Mouse (Mus musculus) limb, embryonic 15.5 days (tissue): ENCODE data around the gene Olfr221. TPM values are rescaled to one million over a fixed set of nuclear protein-coding genes. Genes with fewer than 3 reads are reported as not detected.
A peak's percentile ranks its signal among the peaks of the same experiment; 100 is the strongest.

Experiments used
- ATAC-seq: fragments of 200-750 bp; cut with Nextera tagmentation; 2 replicates; pipeline ENCODE4 v1.8.0; 2017; ENCODE audit warnings: low read depth, moderate TSS enrichment; ENCODE audit not compliant: insufficient number of reproducible peaks, low FRiP score, low TSS enrichment
- H3K27ac ChIP-seq: fragments of 300-500 bp; sonication (generic); 2 replicates; pipeline ENCODE4 v1.5.1; 2015; ENCODE audit warnings: moderate library complexity, mild to moderate bottlenecking, inconsistent platforms
- H3K27me3 ChIP-seq: fragments of 300-500 bp; sonication (generic); 2 replicates; pipeline ENCODE4 v1.6.1; 2015; ENCODE audit warnings: inconsistent platforms
- H3K36me3 ChIP-seq: fragments of 300-500 bp; sonication (generic); 2 replicates; pipeline ENCODE4 v1.6.1; 2015; ENCODE audit warnings: inconsistent platforms
- H3K4me1 ChIP-seq: fragments of 300-500 bp; sonication (generic); 2 replicates; pipeline ENCODE4 v1.6.1; 2015; ENCODE audit warnings: inconsistent platforms
- H3K4me2 ChIP-seq: fragments of 300-500 bp; sonication (generic); 2 replicates; pipeline ENCODE4 v1.6.1; 2015; ENCODE audit warnings: mild to moderate bottlenecking, inconsistent platforms
- H3K4me3 ChIP-seq: fragments of 300-500 bp; sonication (generic); 2 replicates; pipeline ENCODE4 v1.5.1; 2015; ENCODE audit warnings: mild to moderate bottlenecking, inconsistent platforms
- H3K9ac ChIP-seq: fragments of 300-500 bp; sonication (generic); 2 replicates; pipeline ENCODE4 v1.6.1; 2015; ENCODE audit warnings: inconsistent platforms
- H3K9me3 ChIP-seq: fragments of 300-500 bp; sonication (generic); 2 replicates; pipeline ENCODE4 v1.6.1; 2016; ENCODE audit warnings: inconsistent platforms
- WGBS: fragments of 180-500 bp; shearing (Covaris S2); methylation state at CpG from one replicate; pipeline ENCODE4 v1.1.7; 2015; 5-methylcytosine and 5-hydroxymethylcytosine counted together
- polyA plus RNA-seq: library from polyadenylated mRNA; unstranded; fragments of >200 nt; fragmentation: Nextera tagmentation; extraction: Ambion mirVana; gene quantifications from 2 replicates; pipeline ENCODE4 v1.2.1, GENCODE M21; 2015

The Olfr221 gene
- polyA plus RNA-seq, 1 experiment from 2014 or later = not detected

DNA sequence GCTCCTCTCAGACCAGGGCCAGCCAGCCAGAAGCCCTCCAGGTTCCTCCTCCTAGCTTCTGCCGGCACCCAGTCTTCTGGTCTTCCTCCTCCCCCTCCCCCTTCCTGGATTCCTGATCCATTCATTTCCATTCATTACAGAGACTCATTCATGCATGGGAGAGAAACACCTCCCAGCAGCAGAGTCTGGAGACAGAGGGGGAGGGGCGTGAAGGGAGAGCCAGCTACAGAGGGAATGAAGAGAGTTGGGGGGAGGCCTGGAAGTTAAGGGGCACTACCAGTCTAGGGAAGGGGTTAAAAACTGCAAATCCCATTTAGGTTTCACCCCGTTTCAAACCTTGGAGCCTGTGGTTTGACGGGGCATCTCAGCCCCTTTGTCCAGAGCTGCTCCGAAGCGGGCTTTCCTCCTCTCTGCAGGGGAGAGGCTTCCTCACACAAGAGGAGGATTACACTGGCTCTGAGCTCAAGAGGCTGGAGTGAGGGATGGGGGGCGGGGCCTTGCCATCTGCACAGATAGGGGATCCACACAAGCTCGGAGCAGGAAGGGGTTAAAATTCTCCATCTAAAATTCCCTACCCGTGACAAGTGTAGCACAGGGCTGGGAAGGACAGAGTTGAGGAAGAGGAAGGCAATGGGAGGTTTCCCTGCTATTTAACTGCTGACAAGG, 31.7 kb downstream of the Olfr221 start:
- H3K27ac ChIP-seq = peak overlapping the region; percentile 33; the same call in 1 of the 2 replicates
- no peak for ATAC-seq
- H3K9ac ChIP-seq = no peak overlapping the region
- 14% methylated on average over 9 of the region's 9 CpGs for WGBS
- no peaks in the 10 kb centered on the region for H3K27me3 ChIP-seq
- no peaks in the 10 kb centered on the region for H3K9me3 ChIP-seq
- no peak overlapping the region for H3K4me3 ChIP-seq
- H3K4me2 ChIP-seq = peak overlapping the region; percentile 17
- peaks cover 32% of the 10 kb centered on the region for H3K36me3 ChIP-seq
- peaks cover 36% of the 10 kb centered on the region for H3K4me1 ChIP-seq

DNA sequence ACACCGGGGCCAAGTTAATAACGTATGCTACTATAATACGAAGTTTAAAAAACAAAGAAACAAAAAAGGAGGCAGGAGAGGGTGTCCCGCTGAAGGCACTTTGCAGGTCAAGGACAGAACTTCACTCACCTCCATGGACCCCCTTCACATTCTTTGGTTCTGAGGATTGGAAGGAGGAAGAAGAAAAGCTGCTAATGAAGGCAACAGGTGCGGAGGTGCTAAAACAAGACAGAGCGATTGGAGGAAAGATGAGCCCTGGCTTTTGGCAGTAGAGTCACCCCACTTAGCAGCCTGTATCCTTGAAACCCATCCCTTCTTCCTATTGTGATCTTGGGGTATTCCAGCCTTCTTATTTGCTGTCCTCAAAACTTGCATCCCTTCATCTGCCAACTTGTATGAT, 32.4 kb downstream of the Olfr221 start:
- Histone ChIP-seq H3K27ac (no peak overlapping the region), H3K9ac (no peak overlapping the region), H3K4me2 (no peak overlapping the region), H3K9me3 (no peaks in the 10 kb centered on the region), H3K4me3 (no peak overlapping the region), H3K27me3 (no peaks in the 10 kb centered on the region), H3K36me3 (peaks cover 40% of the 10 kb centered on the region), H3K4me1 (peaks cover 30% of the 10 kb centered on the region)
- WGBS = 69% methylated on average over 6 of the region's 6 CpGs
- no peak for ATAC-seq

DNA sequence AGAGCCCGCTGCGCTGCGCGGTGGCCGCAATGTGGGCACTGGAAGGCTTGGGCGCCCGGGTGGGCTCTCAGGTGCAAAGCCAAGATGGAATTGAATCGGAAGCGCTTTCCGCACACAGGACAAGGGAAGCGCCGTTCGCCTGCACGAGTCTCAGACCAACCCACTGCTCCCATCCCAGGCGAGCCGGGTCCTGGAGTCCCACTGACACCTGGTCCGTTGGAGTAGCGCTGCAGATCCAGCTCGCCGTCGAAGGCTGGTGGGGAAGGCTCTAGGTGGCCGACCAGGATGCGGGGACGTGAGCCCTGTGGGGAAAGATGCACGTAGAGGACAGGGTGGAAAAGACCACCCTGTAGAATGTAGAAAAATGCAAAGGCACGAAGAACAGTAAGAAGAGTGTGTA, 32.9 kb downstream of the Olfr221 start:
- Histone ChIP-seq H3K4me2 (peak overlapping the region; percentile 30), H3K36me3 (peaks cover 44% of the 10 kb centered on the region), H3K27me3 (no peaks in the 10 kb centered on the region), H3K9me3 (no peaks in the 10 kb centered on the region), H3K4me3 (peak overlapping the region; percentile 7; the same call in 1 of the 2 replicates), H3K9ac (no peak overlapping the region), H3K4me1 (peaks cover 30% of the 10 kb centered on the region), H3K27ac (no peak overlapping the region)
- ATAC-seq = no peak
- 63% methylated on average over 26 of the region's 26 CpGs for WGBS

DNA sequence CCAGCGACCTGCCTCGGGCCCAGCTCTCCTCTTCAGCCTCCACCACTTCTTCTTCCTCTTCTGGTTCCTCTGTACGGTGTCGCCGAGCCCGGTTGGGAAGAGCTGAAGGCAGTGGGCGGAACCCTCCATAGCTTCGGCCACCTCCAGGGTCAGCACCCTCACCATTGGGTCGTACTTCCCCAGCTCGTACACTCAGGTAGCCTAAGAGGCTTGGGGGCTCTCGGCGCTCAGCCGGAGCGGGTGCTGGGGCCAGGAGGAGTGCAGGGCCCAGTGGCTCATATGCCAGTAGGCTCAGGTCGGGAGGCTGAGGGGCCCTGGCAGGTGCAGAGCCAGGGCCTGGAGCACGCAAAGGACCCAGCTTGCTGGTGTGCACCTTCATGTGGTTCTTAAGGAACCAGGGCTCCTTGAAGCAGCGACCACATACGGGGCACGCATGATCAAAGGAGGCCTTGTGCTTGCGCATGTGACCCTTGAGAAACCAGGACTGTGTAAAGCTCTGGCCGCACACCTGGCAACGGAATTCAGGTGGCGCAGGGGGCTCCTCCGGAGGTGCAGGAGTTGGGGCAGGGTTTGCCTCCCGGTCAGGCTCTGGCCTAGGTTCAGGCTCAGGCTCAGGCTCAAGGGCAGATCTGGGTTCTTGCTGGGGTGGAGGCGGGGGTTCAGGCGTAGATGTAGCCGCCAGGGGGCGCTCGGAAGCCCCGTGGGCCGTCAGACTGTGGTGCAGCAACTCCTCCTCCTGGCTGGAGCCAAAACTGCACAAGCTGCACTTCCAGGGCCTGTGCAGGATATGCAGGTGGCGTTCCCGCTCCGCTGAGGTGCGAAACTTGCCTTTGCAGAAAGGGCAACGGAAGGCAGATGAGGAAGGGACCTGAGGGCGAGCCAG, 33.7 kb downstream of the Olfr221 start:
- Histone ChIP-seq H3K36me3 (peaks cover 52% of the 10 kb centered on the region), H3K4me2 (peak overlapping the region; percentile 30), H3K9me3 (no peaks in the 10 kb centered on the region), H3K27me3 (no peaks in the 10 kb centered on the region), H3K4me3 (peak overlapping the region; percentile 7; the same call in 1 of the 2 replicates), H3K9ac (no peak overlapping the region), H3K4me1 (peaks cover 32% of the 10 kb centered on the region), H3K27ac (no peak overlapping the region)
- ATAC-seq = peak; percentile 38; the same call in 1 of the 2 replicates
- WGBS = 55% methylated on average over 38 of the region's 38 CpGs

DNA sequence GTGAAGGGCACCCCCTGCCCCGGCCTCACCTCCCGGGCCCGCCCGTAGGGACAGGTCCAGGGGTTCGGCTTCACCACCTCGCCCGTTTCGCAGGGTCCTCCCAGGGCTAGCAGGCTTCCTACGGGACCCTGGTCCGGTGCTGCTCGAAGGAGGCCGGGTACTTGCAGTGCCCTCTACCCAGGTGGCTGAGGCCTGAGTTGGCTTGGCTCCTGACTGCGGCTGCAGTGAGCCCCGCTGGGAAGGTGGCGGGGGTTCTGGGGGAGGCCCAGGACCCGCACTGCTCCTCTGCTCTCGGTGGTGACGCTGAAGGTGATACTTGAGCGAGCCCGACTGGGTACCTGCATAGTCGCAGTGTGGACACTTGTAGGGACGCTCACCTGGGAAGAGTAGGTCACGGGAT, 35.5 kb downstream of the Olfr221 start:
- Histone ChIP-seq H3K4me1 (peaks cover 31% of the 10 kb centered on the region), H3K27me3 (no peaks in the 10 kb centered on the region), H3K9me3 (no peaks in the 10 kb centered on the region), H3K4me3 (no peak overlapping the region), H3K4me2 (no peak overlapping the region), H3K9ac (no peak overlapping the region), H3K27ac (no peak overlapping the region), H3K36me3 (peaks cover 70% of the 10 kb centered on the region)
- no peak for ATAC-seq
- 93% methylated on average over 23 of the region's 23 CpGs for WGBS

DNA sequence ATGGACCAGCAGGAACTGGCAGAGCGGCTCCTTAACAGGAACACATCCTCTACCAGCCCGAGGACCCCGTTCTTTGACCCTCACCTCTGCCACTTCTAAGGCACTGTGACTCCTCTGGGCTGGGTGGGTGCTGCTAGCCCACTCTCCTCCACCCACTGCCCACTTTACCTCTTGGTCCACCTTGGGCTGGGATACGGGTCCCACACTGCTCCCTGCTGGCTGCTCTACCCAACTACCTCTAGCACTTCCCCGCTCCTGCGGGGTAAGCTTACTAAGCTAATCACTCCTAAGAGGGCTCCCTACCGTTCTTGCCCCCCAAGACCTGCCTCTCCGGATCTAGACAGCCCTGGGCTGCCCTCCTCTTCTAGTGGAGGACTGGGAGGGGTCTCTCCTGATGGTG, 36.0 kb downstream of the Olfr221 start:
- no peak for ATAC-seq
- Histone ChIP-seq H3K27ac (no peak overlapping the region), H3K4me3 (no peak overlapping the region), H3K9ac (no peak overlapping the region), H3K9me3 (no peaks in the 10 kb centered on the region), H3K4me1 (peaks cover 31% of the 10 kb centered on the region), H3K4me2 (no peak overlapping the region), H3K36me3 (peaks cover 72% of the 10 kb centered on the region), H3K27me3 (no peaks in the 10 kb centered on the region)
- 80% methylated on average over 8 of the region's 8 CpGs for WGBS

DNA sequence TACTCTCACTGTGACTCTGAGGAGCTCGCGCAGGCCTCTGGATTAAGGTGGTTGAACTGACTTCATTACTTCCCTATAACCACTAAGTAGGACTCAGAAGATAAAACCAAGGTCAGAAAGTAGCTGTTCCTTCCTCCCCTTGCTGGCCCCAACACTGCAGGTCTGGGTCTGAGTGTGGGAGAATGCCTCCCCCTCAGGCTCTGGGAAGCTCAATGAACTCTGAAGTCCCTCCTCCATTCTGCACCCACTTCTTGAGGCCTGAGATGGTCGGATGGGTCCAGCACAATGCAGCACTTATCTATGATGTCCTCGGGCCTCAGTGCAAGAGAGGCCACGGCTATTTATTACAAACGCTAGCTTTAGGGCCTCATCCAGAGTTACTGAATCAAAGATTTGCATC, 36.6 kb downstream of the Olfr221 start:
- no peak for ATAC-seq
- Histone ChIP-seq H3K4me3 (no peak overlapping the region), H3K4me2 (no peak overlapping the region), H3K9ac (no peak overlapping the region), H3K27ac (no peak overlapping the region), H3K9me3 (no peaks in the 10 kb centered on the region), H3K36me3 (peaks cover 77% of the 10 kb centered on the region), H3K27me3 (no peaks in the 10 kb centered on the region), H3K4me1 (peaks cover 28% of the 10 kb centered on the region)
- WGBS = 89% methylated on average over 6 of the region's 6 CpGs

DNA sequence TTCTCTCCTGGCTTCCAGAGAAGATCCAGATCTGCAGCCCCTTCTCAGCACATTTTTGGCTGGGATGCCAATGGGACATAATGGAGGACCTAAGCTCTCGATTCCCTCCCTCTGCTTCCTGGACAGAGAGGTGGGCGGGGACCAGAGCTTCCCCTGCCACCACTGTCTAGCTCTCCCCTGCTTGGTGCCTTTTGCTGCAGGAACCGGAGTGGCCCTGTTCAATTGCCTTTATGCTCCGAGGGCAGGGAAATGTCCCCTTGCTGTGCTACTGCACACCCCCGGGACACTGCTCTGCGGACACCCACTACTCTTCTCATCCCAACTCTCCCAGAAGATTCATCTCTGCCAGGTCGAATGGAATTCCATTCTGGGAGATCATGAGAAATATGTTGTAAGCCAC, 37.1 kb downstream of the Olfr221 start:
- H3K36me3 ChIP-seq = peaks cover 81% of the 10 kb centered on the region
- H3K4me2 ChIP-seq = no peak overlapping the region
- H3K9ac ChIP-seq = no peak overlapping the region
- no peak for ATAC-seq
- WGBS = 76% methylated on average over 7 of the region's 7 CpGs
- H3K4me1 ChIP-seq = peaks cover 23% of the 10 kb centered on the region
- no peak overlapping the region for H3K27ac ChIP-seq
- no peaks in the 10 kb centered on the region for H3K27me3 ChIP-seq
- no peaks in the 10 kb centered on the region for H3K9me3 ChIP-seq
- no peak overlapping the region for H3K4me3 ChIP-seq

DNA sequence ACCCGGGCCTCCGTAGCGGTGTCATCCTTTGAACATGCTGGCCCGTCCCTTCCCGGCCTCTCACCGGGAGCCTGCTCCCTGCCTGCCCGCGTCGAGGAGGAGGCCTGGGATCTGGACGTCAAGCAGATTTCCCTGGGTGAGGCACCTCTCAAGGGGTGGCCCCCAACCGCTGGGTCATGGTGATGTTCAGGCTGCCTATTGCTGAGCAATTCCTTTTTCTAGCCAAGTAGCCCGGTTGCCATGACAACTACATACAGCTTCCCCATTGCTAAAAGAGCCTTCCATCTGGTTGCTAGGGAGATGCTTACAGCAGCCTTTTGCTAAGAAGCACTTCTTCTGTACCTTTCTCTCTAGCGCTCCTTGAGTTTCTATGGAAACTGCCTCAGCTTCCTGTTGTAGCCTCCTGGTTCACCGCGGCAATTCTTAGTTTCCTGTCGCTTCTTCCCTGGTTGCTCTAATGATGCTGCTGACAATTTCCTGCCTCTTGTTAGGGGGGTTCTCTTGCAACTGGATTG, 38.2 kb downstream of the Olfr221 start:
- no peaks in the 10 kb centered on the region for H3K27me3 ChIP-seq
- H3K4me2 ChIP-seq = no peak overlapping the region
- WGBS = 44% methylated on average over 16 of the region's 16 CpGs
- no peaks in the 10 kb centered on the region for H3K9me3 ChIP-seq
- no peak overlapping the region for H3K27ac ChIP-seq
- H3K9ac ChIP-seq = no peak overlapping the region
- H3K36me3 ChIP-seq = peaks cover 87% of the 10 kb centered on the region
- no peak for ATAC-seq
- no peak overlapping the region for H3K4me3 ChIP-seq
- H3K4me1 ChIP-seq = peaks cover 14% of the 10 kb centered on the region

DNA sequence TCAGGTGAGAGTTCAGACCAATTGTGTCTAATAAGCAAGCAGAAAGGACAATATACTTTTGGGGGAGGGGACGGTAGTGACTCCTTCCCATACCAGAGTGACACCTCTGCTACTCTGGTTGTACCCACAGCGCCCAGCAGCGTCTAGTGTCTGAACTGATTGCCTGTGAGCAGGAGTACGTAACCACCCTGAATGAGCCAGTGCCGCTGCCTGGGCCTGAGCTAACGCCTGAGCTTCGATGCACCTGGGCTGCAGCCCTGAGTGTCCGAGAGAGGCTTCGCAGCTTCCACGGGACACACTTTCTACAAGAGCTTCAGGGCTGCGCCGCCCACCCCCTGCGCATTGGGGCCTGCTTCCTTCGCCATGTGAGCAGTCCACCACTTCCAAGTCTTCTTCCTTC, 44.8 kb downstream of the Olfr221 start:
- no peak overlapping the region for H3K9ac ChIP-seq
- H3K27ac ChIP-seq = no peak overlapping the region
- 92% methylated on average over 14 of the region's 14 CpGs for WGBS
- no peaks in the 10 kb centered on the region for H3K4me1 ChIP-seq
- H3K9me3 ChIP-seq = no peaks in the 10 kb centered on the region
- peaks cover 88% of the 10 kb centered on the region for H3K36me3 ChIP-seq
- no peak overlapping the region for H3K4me2 ChIP-seq
- no peak overlapping the region for H3K4me3 ChIP-seq
- no peak for ATAC-seq
- no peaks in the 10 kb centered on the region for H3K27me3 ChIP-seq

DNA sequence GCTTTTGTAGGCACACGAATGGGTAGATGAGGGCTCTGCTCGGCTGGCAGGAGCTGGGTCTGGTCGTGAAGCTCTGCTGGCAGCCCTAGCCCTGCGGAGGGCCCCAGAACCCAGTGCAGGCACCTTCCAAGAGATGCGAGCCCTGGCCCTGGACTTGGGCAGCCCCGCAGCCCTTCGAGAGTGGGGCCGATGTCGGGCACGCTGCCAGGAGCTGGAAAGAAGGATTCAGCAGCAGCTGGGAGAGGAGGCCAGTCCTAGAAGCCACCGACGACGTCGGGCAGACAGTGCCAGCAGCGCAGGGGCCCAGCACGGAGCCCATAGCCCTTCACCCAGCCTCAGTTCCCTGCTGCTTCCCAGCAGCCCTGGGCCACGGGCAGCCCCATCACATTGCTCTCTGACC, 45.4 kb downstream of the Olfr221 start:
- Histone ChIP-seq H3K4me3 (no peak overlapping the region), H3K4me1 (no peaks in the 10 kb centered on the region), H3K27ac (no peak overlapping the region), H3K9ac (no peak overlapping the region), H3K9me3 (no peaks in the 10 kb centered on the region), H3K36me3 (peaks cover 88% of the 10 kb centered on the region), H3K4me2 (no peak overlapping the region), H3K27me3 (no peaks in the 10 kb centered on the region)
- ATAC-seq = no peak
- 66% methylated on average over 17 of the region's 17 CpGs for WGBS

DNA sequence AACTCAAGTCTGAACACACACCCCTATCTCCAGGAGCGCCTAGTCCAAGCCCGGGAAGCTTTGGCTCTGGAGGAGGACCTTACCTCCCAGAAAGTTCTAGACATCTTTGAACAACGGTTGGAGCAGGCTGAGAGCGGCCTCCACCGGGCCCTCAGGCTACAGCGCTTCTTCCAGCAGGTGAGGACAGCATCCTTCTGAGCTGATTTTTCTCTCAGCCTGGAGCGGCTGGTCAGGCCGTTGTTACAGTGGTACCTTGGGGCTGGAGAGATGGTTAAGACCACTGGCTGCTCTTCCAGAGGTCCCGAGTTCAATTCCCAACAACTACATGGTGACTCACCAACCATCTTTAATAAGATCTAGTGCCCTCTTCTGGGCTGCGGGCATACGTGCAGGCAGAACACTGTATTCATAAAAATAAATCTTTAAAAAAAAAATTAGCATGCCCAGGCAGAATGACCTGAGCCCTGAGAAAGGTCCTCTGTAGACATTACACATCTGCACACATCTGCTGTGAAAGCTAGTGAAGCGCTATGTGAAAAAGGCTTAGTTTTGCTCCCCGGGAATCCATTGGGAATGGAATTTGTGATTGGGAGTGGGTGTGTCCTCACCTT, 45.9 kb downstream of the Olfr221 start:
- Histone ChIP-seq H3K9ac (no peak overlapping the region), H3K9me3 (no peaks in the 10 kb centered on the region), H3K27me3 (no peaks in the 10 kb centered on the region), H3K4me2 (no peak overlapping the region), H3K36me3 (peaks cover 91% of the 10 kb centered on the region), H3K4me1 (no peaks in the 10 kb centered on the region), H3K27ac (no peak overlapping the region), H3K4me3 (no peak overlapping the region)
- no peak for ATAC-seq
- WGBS = 84% methylated on average over 13 of the region's 13 CpGs
